Mouse (Mus musculus) frontal cortex, postnatal 14 days (tissue): Measurements from ENCODE around the gene H2-T22.

Experiments used
- DNase-seq, 2 experiments: peaks; one replicate each; pipeline ENCODE4 v3.0.0; 2022; ENCODE audit warnings: low spot score in 2 of 2

H2-T22 gene

GRCm38 (mm10) chr17:35998545-35999305, 43.8 kb downstream of the H2-T22 start:
- DNase-seq, result no peak

GRCm38 (mm10) chr17:35997713-35998510, 44.6 kb downstream of the H2-T22 start:
- DNase-seq, result no peak

- DNase-seq, result peak; percentile 86 to 95
Observed at GRCm38 (mm10) chr17:35996949-35997348, 45.6 kb downstream of the H2-T22 start.

GRCm38 (mm10) chr17:35994879-35995240, 47.7 kb downstream of the H2-T22 start:
- DNase-seq, result no peak

GRCm38 (mm10) chr17:35994175-35994878, 48.2 kb downstream of the H2-T22 start:
- DNase-seq, result peak; percentile 73 to 75

GRCm38 (mm10) chr17:35993675-35994074, 48.9 kb downstream of the H2-T22 start:
- DNase-seq, result peak; percentile 48 to 64

- no peak for DNase-seq
Observed at GRCm38 (mm10) chr17:35991781-35992180, 50.8 kb downstream of the H2-T22 start.
